Mouse (Mus musculus): Measurements from ENCODE around the gene Tdrd1. TPM values are rescaled to one million over a fixed set of nuclear protein-coding genes. Genes with fewer than 3 reads are reported as not detected.
A peak's percentile ranks its signal among the peaks of the same experiment; 100 is the strongest.

The Tdrd1 gene
- polyA plus RNA-seq, 1 experiment from 2014 or later, result 0.31 TPM

- H3K9me3 ChIP-seq (replicated peaks), result no peaks in the 10 kb centered on the region
- no peak overlapping the region for H3K4me2 ChIP-seq
- no peak overlapping the region for H3K9ac ChIP-seq
- H3K4me3 ChIP-seq, result no peak overlapping the region
- peaks cover 59% of the 10 kb centered on the region for H3K36me3 ChIP-seq (ENCODE audit: poor library complexity, severe bottlenecking)
- no peaks in the 10 kb centered on the region for H3K27me3 ChIP-seq
- no peak for ATAC-seq
- 63% methylated on average over 5 of the region's 5 CpGs for WGBS
- H3K27ac ChIP-seq, result no peak overlapping the region
- no peaks in the 10 kb centered on the region for H3K4me1 ChIP-seq
Observed at GRCm38 (mm10) chr19:56808771-56809170, 17.2 kb upstream of the Tdrd1 start.

DNA sequence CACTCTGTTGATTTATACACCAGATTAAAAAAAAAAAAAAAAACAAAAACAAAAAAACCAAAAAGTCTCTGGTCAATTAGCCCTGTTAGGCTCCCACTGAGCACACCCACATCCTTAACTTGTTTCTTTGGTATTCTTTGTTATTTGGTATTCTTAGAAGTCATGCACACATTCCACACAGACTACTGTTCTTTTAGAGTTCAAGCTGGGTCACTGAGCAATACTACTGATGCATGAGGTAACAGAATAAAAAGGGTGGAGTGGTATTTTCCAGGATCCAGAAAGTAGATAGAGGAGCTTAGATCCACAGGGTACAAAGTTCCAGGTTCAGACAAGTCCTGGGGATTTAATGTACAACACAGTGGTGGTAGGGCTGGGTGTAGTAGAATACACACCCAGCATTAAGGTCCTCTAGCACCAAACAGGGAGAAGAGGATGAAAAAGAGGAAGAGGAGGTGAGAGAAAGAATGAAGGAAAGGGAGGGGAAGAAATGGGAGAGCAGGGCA, 15.3 kb upstream of the Tdrd1 start:
- no peaks in the 10 kb centered on the region for H3K9me3 ChIP-seq (replicated peaks)
- H3K36me3 ChIP-seq (ENCODE audit: poor library complexity, severe bottlenecking), result peaks cover 39% of the 10 kb centered on the region
- H3K27me3 ChIP-seq, result no peaks in the 10 kb centered on the region
- no peak for ATAC-seq
- H3K27ac ChIP-seq, result no peak overlapping the region
- H3K4me3 ChIP-seq, result no peak overlapping the region
- no peak overlapping the region for H3K4me2 ChIP-seq
- peaks cover 3% of the 10 kb centered on the region; the same call in 1 of the 2 replicates for H3K4me1 ChIP-seq
- no peak overlapping the region for H3K9ac ChIP-seq

- H3K4me2 ChIP-seq, result no peak overlapping the region
- H3K36me3 ChIP-seq (ENCODE audit: poor library complexity, severe bottlenecking), result peaks cover 35% of the 10 kb centered on the region
- peaks cover 7% of the 10 kb centered on the region; the same call in 1 of the 2 replicates for H3K4me1 ChIP-seq
- no peaks in the 10 kb centered on the region for H3K9me3 ChIP-seq (replicated peaks)
- H3K27me3 ChIP-seq, result no peaks in the 10 kb centered on the region
- no peak for ATAC-seq
- H3K9ac ChIP-seq, result no peak overlapping the region
- no peak overlapping the region for H3K27ac ChIP-seq
- H3K4me3 ChIP-seq, result no peak overlapping the region
- WGBS, result 47% methylated on average over 9 of the region's 9 CpGs
Observed at GRCm38 (mm10) chr19:56811590-56811989, 14.4 kb upstream of the Tdrd1 start.

DNA sequence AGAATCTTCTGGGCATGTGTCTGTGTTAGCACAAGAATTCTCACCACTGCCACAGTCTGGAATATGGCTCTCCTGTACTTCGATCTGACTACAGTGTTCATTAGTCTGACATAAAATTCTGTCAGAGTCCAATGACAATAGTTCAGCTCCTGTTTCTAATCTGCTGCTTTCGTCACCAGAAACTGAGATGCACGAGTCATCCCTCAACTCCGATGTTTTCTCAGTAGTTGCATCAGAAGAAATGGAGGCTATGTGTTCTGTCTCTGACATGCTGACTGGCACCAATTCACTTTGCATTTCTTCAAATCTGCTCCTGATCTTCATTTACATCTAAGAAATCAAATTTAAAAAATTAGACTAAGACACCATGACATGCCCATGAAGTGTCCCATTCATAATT, 12.6 kb upstream of the Tdrd1 start:
- H3K36me3 ChIP-seq (ENCODE audit: poor library complexity, severe bottlenecking), result peaks cover 19% of the 10 kb centered on the region
- peaks cover 22% of the 10 kb centered on the region for H3K4me1 ChIP-seq
- no peak overlapping the region for H3K9ac ChIP-seq
- H3K4me2 ChIP-seq, result no peak overlapping the region
- no peak overlapping the region for H3K4me3 ChIP-seq
- 91% methylated on average over 4 of the region's 4 CpGs for WGBS
- H3K9me3 ChIP-seq (replicated peaks), result no peaks in the 10 kb centered on the region
- no peak overlapping the region for H3K27ac ChIP-seq
- no peaks in the 10 kb centered on the region for H3K27me3 ChIP-seq
- ATAC-seq, result no peak

- Histone ChIP-seq H3K4me1 (peaks cover 47% of the 10 kb centered on the region), H3K27ac (peak overlapping the region; percentile 3; the same call in 1 of the 2 replicates), H3K4me2 (peak overlapping the region; percentile 3; the same call in 1 of the 2 replicates), H3K9ac (no peak overlapping the region), H3K9me3 (replicated peaks) (no peaks in the 10 kb centered on the region), H3K4me3 (no peak overlapping the region), H3K36me3 (ENCODE audit: poor library complexity, severe bottlenecking) (0 out of 2 replicates have a peak, but pooled peaks cover 4% of the 10 kb centered on the region), H3K27me3 (no peaks in the 10 kb centered on the region)
- WGBS, result 49% methylated on average over 14 of the region's 14 CpGs
- no peak for ATAC-seq
Observed at GRCm38 (mm10) chr19:56817851-56818526, 8.0 kb upstream of the Tdrd1 start.

DNA sequence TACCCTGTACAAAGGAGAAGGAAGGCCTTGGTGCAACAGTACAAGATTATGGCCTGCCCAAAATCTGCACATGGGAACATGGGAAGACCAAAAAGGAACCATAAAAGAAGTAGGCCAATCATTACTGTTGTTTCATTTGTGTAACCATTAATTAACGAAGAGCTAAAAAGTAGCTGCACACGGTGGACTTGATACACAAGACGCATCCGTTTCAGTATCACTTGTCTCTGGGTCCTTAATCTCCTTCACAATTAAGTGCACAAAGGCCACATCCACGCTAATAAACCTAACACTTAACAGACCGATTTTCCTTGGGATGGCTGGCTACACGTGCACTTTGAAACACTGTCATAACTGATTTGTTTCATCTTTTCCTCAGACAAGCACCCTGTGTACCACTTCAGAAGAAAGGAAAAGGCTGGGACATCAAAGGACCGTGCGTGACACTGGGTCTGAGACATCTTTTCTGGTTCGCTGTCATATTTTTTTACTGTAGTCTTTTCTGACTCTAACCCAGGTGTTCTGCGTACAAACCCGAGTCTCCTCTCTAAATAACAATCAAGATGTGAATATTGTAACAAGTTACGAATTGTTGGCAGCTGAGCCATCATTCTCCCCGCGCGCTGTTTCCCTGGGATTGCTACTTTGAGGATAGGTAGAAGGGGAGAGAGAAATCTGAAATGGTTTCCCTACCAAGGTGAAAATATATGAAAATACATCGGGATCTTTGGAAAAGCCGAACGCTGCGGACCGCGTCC, 4.8 kb upstream of the Tdrd1 start:
- ATAC-seq, result no peak
- Histone ChIP-seq H3K4me3 (peak overlapping the region; percentile 96), H3K27ac (peak overlapping the region; percentile 86; the same call in 1 of the 2 replicates), H3K4me2 (peak overlapping the region; percentile 85), H3K4me1 (peaks cover 40% of the 10 kb centered on the region), H3K9ac (peak overlapping the region; percentile 81), H3K9me3 (replicated peaks) (no peaks in the 10 kb centered on the region), H3K27me3 (peaks cover 3% of the 10 kb centered on the region; the same call in 1 of the 2 replicates), H3K36me3 (ENCODE audit: poor library complexity, severe bottlenecking) (no peaks in the 10 kb centered on the region)
- 3% methylated on average over 22 of the region's 22 CpGs for WGBS

DNA sequence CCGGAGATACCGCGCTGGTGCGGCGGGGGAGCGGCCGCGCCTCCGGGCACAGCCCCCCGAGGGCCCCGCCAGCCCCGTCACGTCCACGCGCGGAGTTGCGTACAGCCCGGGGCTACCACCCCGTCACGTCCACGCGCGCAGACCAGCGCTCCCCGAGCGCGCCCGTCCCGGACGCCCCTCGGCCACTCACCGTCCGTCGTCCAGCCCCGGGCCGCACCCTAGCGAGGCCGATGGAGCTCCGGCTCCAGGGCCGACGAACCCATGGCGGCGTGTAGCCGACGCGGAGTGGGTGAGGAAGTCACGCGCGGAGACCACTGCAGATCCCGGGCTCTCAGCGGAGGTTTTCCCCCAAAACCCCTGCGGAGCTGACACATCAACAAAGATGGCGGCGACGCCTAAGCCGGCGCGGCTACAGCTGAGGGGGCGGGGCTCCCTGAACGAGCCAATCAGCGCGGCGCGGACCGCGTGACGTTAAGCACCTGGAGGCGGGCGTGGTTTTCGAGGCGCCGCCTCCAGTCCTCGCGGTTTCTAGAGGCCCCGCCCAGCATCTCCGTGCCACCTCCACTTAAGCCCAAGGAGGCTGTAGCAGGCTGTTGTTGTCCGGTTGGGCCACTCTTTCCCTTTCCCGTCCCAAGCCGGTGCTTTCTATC, 4.1 kb upstream of the Tdrd1 start, which contains the start of gene Ccdc186:
Gene Ccdc186 (minus strand): TSS at position 393 of the 650 bp plus-strand sequence.
- peak within 1 kb of the TSS; percentile 96 for H3K4me3 ChIP-seq
- peak within 1 kb of the TSS; percentile 86 for H3K27ac ChIP-seq
- no peaks in the 10 kb centered on the region for H3K36me3 ChIP-seq (ENCODE audit: poor library complexity, severe bottlenecking)
- under 1% methylated on average over 75 of the region's 79 CpGs for WGBS
- peak; percentile 98 for ATAC-seq
- H3K9ac ChIP-seq, result peak within 1 kb of the TSS; percentile 81
- peak within 1 kb of the TSS; percentile 85 for H3K4me2 ChIP-seq
- H3K4me1 ChIP-seq, result peaks cover 40% of the 10 kb centered on the region
- peaks cover 3% of the 10 kb centered on the region; the same call in 1 of the 2 replicates for H3K27me3 ChIP-seq
- H3K9me3 ChIP-seq (replicated peaks), result no peaks in the 10 kb centered on the region

DNA sequence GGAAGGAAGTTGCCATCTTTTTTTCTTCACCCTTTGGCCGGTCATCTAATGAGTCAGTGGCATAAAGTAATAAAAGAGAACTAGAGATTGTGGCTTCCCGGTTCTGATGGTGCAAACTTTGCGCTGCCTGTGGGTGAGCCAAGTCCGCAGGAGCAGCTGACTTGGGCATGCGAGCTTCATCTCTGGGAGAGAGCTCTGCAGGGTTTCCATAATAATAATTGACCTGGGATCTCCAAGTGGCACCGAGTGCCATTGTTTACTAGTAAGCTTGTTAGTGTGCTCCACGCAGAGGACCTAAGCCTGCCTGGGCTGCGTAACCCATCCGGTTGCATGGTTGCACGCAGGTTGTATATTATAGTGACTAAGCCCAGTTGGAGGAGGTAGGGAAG, 3.6 kb upstream of the Tdrd1 start:
- Histone ChIP-seq H3K36me3 (ENCODE audit: poor library complexity, severe bottlenecking) (no peaks in the 10 kb centered on the region), H3K9me3 (replicated peaks) (no peaks in the 10 kb centered on the region), H3K4me2 (peak overlapping the region; percentile 85), H3K27me3 (peaks cover 3% of the 10 kb centered on the region; the same call in 1 of the 2 replicates), H3K27ac (no peak overlapping the region), H3K4me3 (peak overlapping the region; percentile 96), H3K4me1 (peaks cover 35% of the 10 kb centered on the region), H3K9ac (peak overlapping the region; percentile 57)
- 22% methylated on average over 10 of the region's 10 CpGs for WGBS
- peak; percentile 48 for ATAC-seq

- Histone ChIP-seq H3K4me3 (no peak overlapping the region), H3K27ac (no peak overlapping the region), H3K36me3 (ENCODE audit: poor library complexity, severe bottlenecking) (no peaks in the 10 kb centered on the region), H3K27me3 (0 out of 2 replicates have a peak, but pooled peaks cover 1% of the 10 kb centered on the region), H3K9ac (no peak overlapping the region), H3K9me3 (replicated peaks) (no peaks in the 10 kb centered on the region), H3K4me1 (no peaks in the 10 kb centered on the region), H3K4me2 (no peak overlapping the region)
- WGBS, result 88% methylated on average over 11 of the region's 11 CpGs
- no peak for ATAC-seq
Observed at GRCm38 (mm10) chr19:56828305-56828704, 2.3 kb downstream of the Tdrd1 start.

GRCm38 (mm10) chr19:56829267-56829666, 3.3 kb downstream of the Tdrd1 start:
- Histone ChIP-seq H3K9me3 (replicated peaks) (no peaks in the 10 kb centered on the region), H3K4me2 (no peak overlapping the region), H3K4me1 (no peaks in the 10 kb centered on the region), H3K36me3 (ENCODE audit: poor library complexity, severe bottlenecking) (no peaks in the 10 kb centered on the region), H3K27me3 (no peaks in the 10 kb centered on the region), H3K4me3 (no peak overlapping the region), H3K9ac (no peak overlapping the region), H3K27ac (no peak overlapping the region)
- 88% methylated on average over 9 of the region's 9 CpGs for WGBS
- ATAC-seq, result no peak

DNA sequence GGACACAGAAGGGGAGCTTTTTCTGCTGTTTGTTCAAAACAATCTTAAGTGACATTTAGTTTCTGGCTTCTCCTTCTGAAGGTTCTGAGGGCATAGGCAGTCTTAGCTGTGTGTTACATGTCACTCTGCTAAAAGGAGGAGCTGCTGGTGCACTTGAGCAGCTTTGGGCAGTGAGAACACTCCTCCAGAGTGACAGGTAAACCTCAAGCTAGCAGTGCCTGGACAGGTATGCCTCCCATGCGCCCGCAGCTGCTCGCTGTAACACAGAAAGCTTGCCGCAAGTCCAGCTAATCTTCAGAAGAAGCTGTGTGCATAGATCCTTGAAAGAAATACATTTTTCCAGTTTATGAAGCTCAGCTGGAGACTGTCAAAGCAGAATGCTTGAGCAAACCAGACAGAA, 4.2 kb downstream of the Tdrd1 start:
- Histone ChIP-seq H3K4me2 (no peak overlapping the region), H3K27ac (no peak overlapping the region), H3K27me3 (no peaks in the 10 kb centered on the region), H3K9me3 (replicated peaks) (no peaks in the 10 kb centered on the region), H3K4me3 (no peak overlapping the region), H3K4me1 (peaks cover 2% of the 10 kb centered on the region; the same call in 1 of the 2 replicates), H3K9ac (no peak overlapping the region), H3K36me3 (ENCODE audit: poor library complexity, severe bottlenecking) (no peaks in the 10 kb centered on the region)
- 88% methylated on average over 4 of the region's 4 CpGs for WGBS
- no peak for ATAC-seq

DNA sequence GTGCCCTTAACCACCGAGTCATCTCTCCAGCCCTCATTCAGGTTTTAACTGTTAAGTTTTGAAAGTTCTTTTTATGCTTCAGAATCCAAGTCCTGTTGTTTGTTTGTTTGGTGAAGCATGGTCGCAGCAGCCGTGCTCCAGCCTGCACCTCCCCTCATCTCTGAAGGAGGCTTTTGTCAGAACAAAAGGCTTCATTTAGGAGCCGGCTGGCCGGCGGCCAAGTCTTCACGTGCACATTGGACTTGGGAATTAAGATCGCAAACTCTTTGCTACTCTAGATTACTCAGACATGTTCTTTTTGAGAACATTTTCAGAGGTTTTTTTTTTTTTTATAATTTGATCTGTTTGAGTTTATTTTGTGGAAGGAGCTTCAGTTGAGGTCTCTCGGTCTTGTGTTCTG, 9.3 kb downstream of the Tdrd1 start:
- Histone ChIP-seq H3K4me3 (no peak overlapping the region), H3K27ac (no peak overlapping the region), H3K4me2 (no peak overlapping the region), H3K27me3 (no peaks in the 10 kb centered on the region), H3K9ac (no peak overlapping the region), H3K36me3 (ENCODE audit: poor library complexity, severe bottlenecking) (no peaks in the 10 kb centered on the region), H3K9me3 (replicated peaks) (no peaks in the 10 kb centered on the region), H3K4me1 (peaks cover 15% of the 10 kb centered on the region; the same call in 1 of the 2 replicates)
- ATAC-seq, result 0 out of 2 replicates have a peak, but pooled peaks have one; percentile 33
- 14% methylated on average over 9 of the region's 9 CpGs for WGBS

Measured in forebrain, embryonic 13.5 days (tissue).